Mouse (Mus musculus) lung, postnatal 0 days (tissue): ENCODE measurements around the gene Ndufb4. TPM values are rescaled to one million over a fixed set of nuclear protein-coding genes. Genes with fewer than 3 reads are reported as not detected.

Experiments
- ATAC-seq: fragments of 200-750 bp; cut with Nextera tagmentation; 2 replicates; pipeline ENCODE4 v1.8.0; 2017; ENCODE audit warnings: moderate library complexity
- DNase-seq: peaks from one replicate; pipeline ENCODE4 v3.0.0-alpha.2; 2016; ENCODE audit warnings: low spot score
- H3K27ac ChIP-seq: fragments of 300-500 bp; sonication (generic); 2 replicates; pipeline ENCODE4 v1.5.1; 2014; ENCODE audit warnings: antibody characterized with exemption, mild to moderate bottlenecking, low read length, mixed read lengths
- H3K27me3 ChIP-seq: fragments of 300-500 bp; sonication (generic); replicated peaks from 2 replicates; pipeline ENCODE4 v1.6.1; 2014; ENCODE audit warnings: low read length, mixed read lengths; ENCODE audit not compliant: insufficient read depth
- H3K36me3 ChIP-seq: fragments of 300-500 bp; sonication (generic); 2 replicates; pipeline ENCODE4 v1.6.1; 2014; ENCODE audit warnings: low read length, mixed read lengths; ENCODE audit not compliant: insufficient read depth
- H3K4me1 ChIP-seq: fragments of 300-500 bp; sonication (generic); 2 replicates; pipeline ENCODE4 v1.6.1; 2014; ENCODE audit warnings: antibody characterized with exemption, low read depth, low read length, mixed read lengths; ENCODE audit not compliant: insufficient read depth
- H3K4me2 ChIP-seq: fragments of 300-500 bp; sonication (generic); replicated peaks from 2 replicates; pipeline ENCODE4 v1.6.1; 2014; ENCODE audit warnings: low read depth, mild to moderate bottlenecking, low read length, moderate library complexity, mixed read lengths
- H3K4me3 ChIP-seq: fragments of 300-500 bp; sonication (generic); 2 replicates; pipeline ENCODE4 v1.5.1; 2014; ENCODE audit warnings: low read depth, low read length
- H3K9ac ChIP-seq: fragments of 300-500 bp; sonication (generic); replicated peaks from 2 replicates; pipeline ENCODE4 v1.6.1; 2014; ENCODE audit warnings: low read depth, mild to moderate bottlenecking
- H3K9me3 ChIP-seq: fragments of 300-500 bp; sonication (generic); 2 replicates; pipeline ENCODE4 v1.6.1; 2016; ENCODE audit warnings: low read length, mixed read lengths
- CTCF ChIP-seq: IDR thresholded peaks from 2 replicates; pipeline ENCODE4 v1.5.1; 2016; ENCODE audit warnings: antibody characterized with exemption, mild to moderate bottlenecking
- EP300 ChIP-seq: IDR thresholded peaks from 2 replicates; pipeline ENCODE4 v1.6.1; 2016; ENCODE audit warnings: antibody characterized with exemption, mild to moderate bottlenecking, control low read depth
- WGBS: fragments of 180-500 bp; shearing (Covaris S2); extraction: QIAGEN DNeasy Blood & Tissue Kit; methylation state at CpG from one replicate; pipeline ENCODE4 v1.1.7; 2014; 5-methylcytosine and 5-hydroxymethylcytosine counted together
- polyA plus RNA-seq: library from polyadenylated mRNA; unstranded; fragments of >200 nt; fragmentation: Nextera tagmentation; extraction: Ambion mirVana; gene quantifications from 2 replicates; pipeline ENCODE4 v1.2.1, GENCODE M21; 2015

The Ndufb4 gene
- polyA plus RNA-seq, 1 experiment from 2014 or later: 70.3 TPM

- Histone ChIP-seq H3K36me3 (no peaks in the 10 kb centered on the region), H3K27me3 (no peaks in the 10 kb centered on the region), H3K4me1 (no peaks in the 10 kb centered on the region; the same call in none of the 2 replicates), H3K4me3 (no peak overlapping the region), H3K4me2 (no peak overlapping the region), H3K9me3 (no peaks in the 10 kb centered on the region), H3K9ac (no peak overlapping the region), H3K27ac (no peak overlapping the region)
- 70% methylated on average over 6 of the region's 6 CpGs for WGBS
- ATAC-seq (no peak), DNase-seq (no peak)
- TF ChIP-seq EP300 (no peak), CTCF (no peak)
Observed at GRCm38 (mm10) chr16:37685946-37686600, 31.8 kb upstream of the Ndufb4 start.

GRCm38 (mm10) chr16:37684634-37685441, 30.6 kb upstream of the Ndufb4 start:
- under 1% methylated on average over 25 of the region's 25 CpGs for WGBS
- TF ChIP-seq CTCF (peak; percentile 91), EP300 (0 out of 2 replicates have a peak, but pooled peaks have one; percentile 2)
- H3K4me3 ChIP-seq: peak overlapping the region; percentile 43
- peak overlapping the region; percentile 82 for H3K27ac ChIP-seq
- ATAC-seq (peak; percentile 74), DNase-seq (peak; percentile 99)
- peak overlapping the region; percentile 49; the same call in 1 of the 2 replicates for H3K9ac ChIP-seq
- H3K4me2 ChIP-seq: peak overlapping the region; percentile 64
- H3K4me1 ChIP-seq: no peaks in the 10 kb centered on the region; the same call in none of the 2 replicates
- no peaks in the 10 kb centered on the region for H3K9me3 ChIP-seq
- no peaks in the 10 kb centered on the region for H3K36me3 ChIP-seq
- H3K27me3 ChIP-seq: no peaks in the 10 kb centered on the region

- TF ChIP-seq CTCF (no peak), EP300 (no peak)
- Histone ChIP-seq H3K4me3 (peak overlapping the region; percentile 43), H3K9me3 (no peaks in the 10 kb centered on the region), H3K27me3 (no peaks in the 10 kb centered on the region), H3K27ac (0 out of 2 replicates have a peak overlapping the region, but pooled peaks have one; percentile 14), H3K9ac (no peak overlapping the region; the same call in 1 of the 2 replicates), H3K36me3 (no peaks in the 10 kb centered on the region), H3K4me2 (peak overlapping the region; percentile 64), H3K4me1 (no peaks in the 10 kb centered on the region; the same call in none of the 2 replicates)
- ATAC-seq: 0 out of 2 replicates have a peak, but pooled peaks have one; percentile 13
- no peak for DNase-seq
- WGBS: 7% methylated on average over 8 of the region's 8 CpGs
Observed at GRCm38 (mm10) chr16:37684259-37684633, 30.0 kb upstream of the Ndufb4 start.

- H3K9me3 ChIP-seq: no peaks in the 10 kb centered on the region
- H3K4me2 ChIP-seq: peak overlapping the region; percentile 64
- TF ChIP-seq CTCF (no peak), EP300 (no peak)
- no peak overlapping the region for H3K9ac ChIP-seq
- no peaks in the 10 kb centered on the region for H3K27me3 ChIP-seq
- H3K27ac ChIP-seq: peak overlapping the region; percentile 27; the same call in 1 of the 2 replicates
- H3K4me1 ChIP-seq: no peaks in the 10 kb centered on the region; the same call in none of the 2 replicates
- no peak overlapping the region for H3K4me3 ChIP-seq
- 11% methylated on average over 16 of the region's 16 CpGs for WGBS
- no peak for ATAC-seq
- DNase-seq: no peak
- H3K36me3 ChIP-seq: no peaks in the 10 kb centered on the region
Observed at GRCm38 (mm10) chr16:37683154-37684130, 29.2 kb upstream of the Ndufb4 start.

- 32% methylated on average over 7 of the region's 7 CpGs for WGBS
- H3K4me2 ChIP-seq: no peak overlapping the region
- no peaks in the 10 kb centered on the region; the same call in none of the 2 replicates for H3K4me1 ChIP-seq
- no peaks in the 10 kb centered on the region for H3K9me3 ChIP-seq
- peak; percentile 85 for DNase-seq
- H3K27me3 ChIP-seq: no peaks in the 10 kb centered on the region
- ATAC-seq: peak; percentile 75
- H3K4me3 ChIP-seq: no peak overlapping the region
- TF ChIP-seq EP300: no peak
- TF ChIP-seq CTCF: peak; percentile 89
- H3K9ac ChIP-seq: no peak overlapping the region
- H3K36me3 ChIP-seq: no peaks in the 10 kb centered on the region
- H3K27ac ChIP-seq: no peak overlapping the region
Observed at GRCm38 (mm10) chr16:37682309-37682975, 28.2 kb upstream of the Ndufb4 start.
